Mouse (Mus musculus) embryonic stem cell, embryonic (primary cell): Measurements from ENCODE around the gene Prpf6.

Source experiments
- CTCF ChIA-PET, 4 experiments: fragments of 300-600 bp in 2 of 4; fragments of 350-600 bp in 2 of 4; sonication (Branson Sonifier 250); formaldehyde crosslinking; loops; one replicate each; lab custom pipeline; 2022; ENCODE audit warnings: inconsistent platforms in 2 of 4; lab: Charles Lee
- POLR2A ChIA-PET, 4 experiments: fragments of 300-600 bp in 2 of 4; fragments of 350-600 bp in 2 of 4; sonication (Branson Sonifier 250); formaldehyde crosslinking; loops; one replicate each; lab custom pipeline; 2022; ENCODE audit warnings: antibody characterized with exemption in 4 of 4, inconsistent platforms in 1 of 4; lab: Charles Lee

Gene Prpf6

DNA sequence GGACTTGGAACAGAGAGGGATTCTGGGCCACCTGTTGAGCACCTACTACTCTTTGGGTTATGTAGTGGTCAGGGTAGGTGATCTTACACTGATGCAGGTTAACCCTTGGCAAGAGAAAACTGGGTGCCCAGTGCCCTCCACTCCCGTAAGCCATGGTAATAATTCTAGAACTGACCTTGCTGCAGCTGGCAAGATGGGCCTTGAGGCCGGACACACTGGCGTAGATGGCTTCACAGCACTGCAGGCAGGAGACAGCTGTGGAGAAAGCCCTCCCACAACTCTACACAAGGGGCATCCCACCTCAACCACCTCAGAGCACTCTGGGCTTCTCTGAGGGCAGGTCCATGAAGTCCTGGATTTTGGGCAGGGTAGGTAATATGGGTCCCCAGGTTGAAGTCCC lies 5.5 kb upstream of the Prpf6 start:
- ChIA-PET POLR2A (interaction anchor here in 2 of 4 experiments (1.2 to 2.5 kb wide), 2 partner anchors 14 to 15 kb away, joined by 3 to 14 read pairs; partner anchors contain the start of gene Samd10 (in 1 of the 2)), CTCF (interaction anchor here in 1 of 4 experiments (0.9 kb wide), 1 partner anchor 9 kb away, joined by 3 read pairs; no protein-coding TSS in a partner anchor)

DNA sequence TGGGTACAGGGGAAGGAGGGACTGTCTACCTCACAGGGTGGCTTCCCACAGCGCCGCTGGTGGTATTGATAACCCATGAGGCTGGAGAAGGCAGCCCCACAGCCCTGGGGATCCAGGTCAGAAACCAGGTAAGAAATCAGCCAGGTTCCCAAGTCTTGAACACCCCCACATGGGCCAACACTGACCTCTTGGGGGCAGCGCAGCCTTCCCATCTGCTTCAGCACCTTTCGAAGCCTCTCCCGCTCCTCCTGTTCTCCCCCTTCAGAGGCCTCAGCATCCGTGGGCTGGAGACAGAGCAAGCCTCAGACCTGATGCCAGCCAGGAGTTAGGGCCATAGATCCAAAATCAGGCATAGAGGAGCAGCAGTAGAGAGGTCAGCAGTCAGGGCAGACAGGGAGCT lies 3.9 kb upstream of the Prpf6 start:
- POLR2A ChIA-PET: no interaction called here

DNA sequence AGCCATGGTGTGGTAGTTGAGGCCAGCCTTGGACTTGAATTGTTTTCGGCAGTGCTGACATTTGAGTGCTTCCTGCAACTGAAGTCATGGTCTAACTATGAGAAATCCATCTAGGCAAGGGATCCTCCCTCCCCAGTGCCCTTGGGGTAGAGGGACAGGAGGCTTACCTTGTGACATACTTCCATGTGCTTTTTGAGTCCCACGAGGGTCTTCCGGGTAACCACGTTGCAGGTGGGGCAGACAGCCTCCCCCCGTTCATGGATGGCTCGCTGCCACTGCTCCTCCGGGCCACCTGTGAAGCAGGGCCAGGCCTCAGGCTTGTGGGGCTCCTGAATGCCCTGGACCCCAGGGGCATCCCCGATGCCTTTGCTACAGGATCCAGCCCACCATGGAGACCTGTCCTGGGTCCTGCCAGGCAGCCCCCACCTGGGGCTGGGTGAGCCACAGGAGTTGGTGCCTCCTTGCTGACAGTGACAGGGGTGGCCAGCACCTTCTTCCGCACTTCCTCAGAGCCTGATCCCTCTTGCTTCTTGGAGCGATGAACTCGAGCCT lies 3.4 kb upstream of the Prpf6 start:
- ChIA-PET POLR2A (no interaction called here), CTCF (no interaction called here)

More for the DNA sequence above, 3.9 kb upstream of the Prpf6 start:
- CTCF ChIA-PET: no interaction called here

DNA sequence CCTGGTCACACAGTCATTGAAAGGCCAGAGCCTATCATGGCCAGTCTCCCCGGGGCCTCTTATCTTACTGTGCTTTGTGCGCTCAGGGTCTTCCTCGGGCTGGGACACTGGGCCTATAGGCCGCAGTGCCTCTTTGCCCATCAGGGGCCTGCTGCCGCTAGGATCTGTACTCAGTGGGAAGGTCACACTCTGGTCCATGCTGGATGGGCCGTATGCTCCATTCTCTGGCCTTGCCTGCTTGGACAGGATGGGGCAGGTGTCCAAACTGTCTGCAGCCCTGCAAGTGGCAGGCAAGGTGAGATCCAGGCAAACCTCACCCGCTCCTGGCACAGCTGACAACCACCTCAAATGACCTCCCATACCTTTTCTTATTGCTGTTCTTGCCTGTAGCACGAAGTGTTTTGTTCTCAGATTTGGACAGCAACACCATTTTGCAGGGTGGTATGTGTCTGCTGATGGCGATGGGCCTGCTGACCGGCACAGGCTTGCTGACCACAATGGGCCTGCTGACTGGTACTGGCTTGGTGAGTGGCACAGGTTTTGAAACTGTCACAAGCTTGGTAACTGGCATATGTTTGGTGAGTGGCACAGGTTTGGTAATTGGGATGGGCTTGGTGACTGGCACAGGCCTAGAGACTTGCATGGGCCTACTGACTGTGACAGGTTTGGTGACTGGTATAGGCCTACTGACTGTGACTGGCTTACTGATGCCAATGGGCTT lies 2.5 kb upstream of the Prpf6 start:
- CTCF ChIA-PET: interaction anchor here in 1 of 4 experiments (1.2 to 1.3 kb wide), 2 partner anchors 12 to 21 kb away, joined by 3 read pairs; no protein-coding TSS in a partner anchor
- POLR2A ChIA-PET: interaction anchor here in 2 of 4 experiments (1.2 to 3.3 kb wide), 2 partner anchors 11 to 221 kb away, joined by 3 to 19 read pairs; partner anchors contain the start of gene Samd10 (in 1 of the 2)

DNA sequence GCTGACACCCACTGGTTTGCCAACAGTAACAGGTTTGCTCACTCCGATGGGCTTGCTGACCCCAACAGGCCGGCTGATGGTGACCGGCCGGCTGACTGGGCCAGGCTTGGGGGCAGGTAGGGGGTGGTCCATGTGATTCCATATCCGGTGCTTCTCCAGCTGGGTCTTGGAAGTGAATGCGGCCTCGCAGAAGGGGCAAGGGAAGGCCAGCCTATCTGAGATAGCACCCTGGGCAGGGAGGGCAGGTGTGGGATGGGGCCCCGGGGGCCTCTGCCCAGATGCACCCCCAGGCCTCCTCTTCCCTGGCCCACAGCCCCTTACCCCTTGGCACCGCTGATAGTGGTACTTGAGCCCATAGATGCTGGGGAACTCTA lies 1.9 kb upstream of the Prpf6 start:
- POLR2A ChIA-PET: interaction anchor here in 2 of 4 experiments (1.2 to 3.3 kb wide), 3 partner anchors 9 to 222 kb away, joined by 3 to 19 read pairs (median 4); partner anchors contain the start of gene Samd10 (in 2 of the 2)

DNA sequence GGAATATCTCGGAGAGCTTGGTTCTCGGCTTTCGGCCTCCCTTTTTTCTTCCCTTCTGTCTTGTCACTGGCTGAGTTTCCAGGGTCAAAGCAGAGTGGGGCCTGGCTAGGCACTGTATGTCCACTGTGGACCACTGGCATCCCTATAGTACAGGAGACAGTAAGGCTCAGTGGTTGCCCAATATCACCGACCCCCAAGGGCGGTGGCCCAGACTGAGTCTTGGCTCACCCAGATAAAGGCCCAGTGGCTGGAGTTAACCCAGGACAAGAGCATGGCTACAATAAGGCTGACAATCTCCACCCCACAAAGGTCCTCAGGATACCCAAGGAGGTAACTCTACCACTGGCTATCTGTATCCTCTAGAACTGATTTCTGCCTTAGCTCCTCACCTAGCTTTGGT lies 1.2 kb upstream of the Prpf6 start:
- CTCF ChIA-PET: interaction anchor here in 1 of 4 experiments (1.2 to 1.3 kb wide), 2 partner anchors 11 to 22 kb away, joined by 3 read pairs; no protein-coding TSS in a partner anchor
- POLR2A ChIA-PET: interaction anchor here in 2 of 4 experiments (0.9 to 3.3 kb wide), 6 partner anchors 9 to 222 kb away, joined by 3 to 19 read pairs (median 4); partner anchors contain the start of genes Samd10 (in 2 of the 2) and Tpd52l2 (in 1 of the 2)

More for the DNA sequence above, 1.9 kb upstream of the Prpf6 start:
- CTCF ChIA-PET: interaction anchor here in 1 of 4 experiments (1.2 to 1.3 kb wide), 2 partner anchors 12 to 22 kb away, joined by 3 read pairs; no protein-coding TSS in a partner anchor

DNA sequence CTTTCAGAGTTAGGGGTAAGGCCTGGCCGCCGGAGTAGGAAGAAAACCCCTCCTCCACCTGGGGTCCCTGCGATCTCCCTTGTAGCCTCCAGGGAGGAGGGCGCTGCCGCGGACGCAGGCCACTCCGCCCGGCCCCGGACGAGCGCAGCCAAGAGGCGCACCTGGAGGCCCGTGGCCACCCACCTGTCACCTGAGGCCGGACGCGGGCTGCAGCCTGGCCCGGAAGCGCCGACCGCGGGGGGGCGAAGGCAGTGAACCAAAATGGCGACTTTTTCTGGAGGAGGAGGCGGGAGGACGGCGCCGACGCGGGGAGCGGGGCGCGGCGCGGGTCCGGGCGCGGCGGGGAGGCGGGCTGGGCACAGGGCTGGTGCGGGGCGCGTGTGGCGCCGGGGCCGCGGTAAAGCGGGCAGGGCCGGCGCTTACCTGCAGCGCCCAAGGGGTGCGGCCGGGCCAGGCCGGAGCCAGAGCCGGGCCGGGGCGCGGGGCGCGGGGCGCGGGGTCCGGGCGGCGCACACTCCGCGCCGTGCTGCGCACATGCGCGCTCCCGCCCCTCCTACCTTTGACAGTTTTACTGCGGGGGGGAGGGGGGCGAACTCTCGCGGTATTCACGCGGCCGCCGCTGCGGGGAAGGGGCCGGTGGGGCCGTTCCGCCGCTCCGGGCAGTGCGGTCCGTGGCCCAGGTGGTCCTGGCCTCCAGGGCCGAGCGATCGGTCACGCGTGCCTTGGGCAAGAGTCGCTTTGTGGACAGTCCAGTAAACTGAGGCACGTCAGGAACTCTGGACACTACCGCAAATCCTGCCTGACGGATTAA lies 768 bp downstream of the Prpf6 start, which contains the start of gene Zfp512b:
Gene Zfp512b, minus strand, starts transcription at position 573 of the 811 bp plus-strand sequence.
- ChIA-PET CTCF (interaction anchor here in 2 of 4 experiments (0.6 to 0.8 kb wide), 2 partner anchors 30 to 553 kb away, joined by 4 to 12 read pairs; no protein-coding TSS in a partner anchor), POLR2A (interaction anchor here in 3 of 4 experiments (0.6 to 3.3 kb wide), 5 partner anchors 8 to 1244 kb away, joined by 3 to 19 read pairs (median 3); partner anchors contain the start of genes Rgs19 (in 1 of the 3) and Samd10 (in 1 of the 3))

DNA sequence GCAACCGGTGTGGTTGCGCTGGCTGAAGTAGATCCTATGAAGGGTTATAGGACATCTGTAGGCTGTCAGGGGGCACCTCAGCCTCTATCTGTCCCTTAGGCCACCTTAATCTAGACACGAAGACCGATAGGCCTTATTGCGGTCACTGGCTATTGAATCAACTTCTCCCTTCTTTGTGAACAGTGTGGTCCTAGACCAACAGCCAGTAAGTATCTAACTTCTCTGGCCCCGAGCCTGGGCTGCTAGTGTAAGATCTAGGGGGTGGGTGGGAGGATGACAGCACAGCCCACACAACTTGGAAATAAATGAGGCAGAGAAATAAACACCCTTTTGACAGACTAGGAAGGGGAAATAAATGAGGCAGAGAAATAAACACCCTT lies 1.4 kb downstream of the Prpf6 start:
- CTCF ChIA-PET: interaction anchor here in 2 of 4 experiments (0.6 to 0.8 kb wide), 2 partner anchors 30 to 554 kb away, joined by 4 to 12 read pairs; no protein-coding TSS in a partner anchor
- POLR2A ChIA-PET: interaction anchor here in 1 of 4 experiments (0.6 to 1.1 kb wide), 2 partner anchors 100 to 1244 kb away, joined by 3 read pairs; partner anchors contain the start of gene Rgs19

DNA sequence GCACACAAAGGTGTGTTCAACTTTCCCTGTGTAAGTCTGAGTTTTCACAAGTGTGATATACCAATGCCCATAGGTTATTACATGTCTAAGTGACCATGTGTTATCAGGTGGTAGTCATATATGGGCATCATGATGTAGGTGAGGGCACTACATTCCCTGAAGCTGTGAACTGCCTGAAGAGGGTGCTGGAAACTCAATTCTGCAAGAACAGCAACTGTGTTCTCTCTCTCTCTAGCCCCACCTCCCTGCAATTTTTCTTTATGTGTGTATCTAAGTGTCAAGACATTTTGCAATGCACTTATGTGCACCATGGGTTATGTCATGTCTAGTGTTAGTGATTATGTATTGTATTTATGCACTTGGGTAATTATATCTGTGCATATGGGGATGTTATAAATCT lies 2.3 kb downstream of the Prpf6 start:
- CTCF ChIA-PET: interaction anchor here in 2 of 4 experiments (1.1 to 1.6 kb wide), 3 partner anchors 26 to 201 kb away, joined by 5 to 7 read pairs (median 5); partner anchors contain the start of gene Dnajc5 (in 1 of the 2)
- POLR2A ChIA-PET: interaction anchor here in 1 of 4 experiments (1.1 kb wide), 1 partner anchor 100 kb away, joined by 3 read pairs; the partner anchor contains the start of gene Rgs19

DNA sequence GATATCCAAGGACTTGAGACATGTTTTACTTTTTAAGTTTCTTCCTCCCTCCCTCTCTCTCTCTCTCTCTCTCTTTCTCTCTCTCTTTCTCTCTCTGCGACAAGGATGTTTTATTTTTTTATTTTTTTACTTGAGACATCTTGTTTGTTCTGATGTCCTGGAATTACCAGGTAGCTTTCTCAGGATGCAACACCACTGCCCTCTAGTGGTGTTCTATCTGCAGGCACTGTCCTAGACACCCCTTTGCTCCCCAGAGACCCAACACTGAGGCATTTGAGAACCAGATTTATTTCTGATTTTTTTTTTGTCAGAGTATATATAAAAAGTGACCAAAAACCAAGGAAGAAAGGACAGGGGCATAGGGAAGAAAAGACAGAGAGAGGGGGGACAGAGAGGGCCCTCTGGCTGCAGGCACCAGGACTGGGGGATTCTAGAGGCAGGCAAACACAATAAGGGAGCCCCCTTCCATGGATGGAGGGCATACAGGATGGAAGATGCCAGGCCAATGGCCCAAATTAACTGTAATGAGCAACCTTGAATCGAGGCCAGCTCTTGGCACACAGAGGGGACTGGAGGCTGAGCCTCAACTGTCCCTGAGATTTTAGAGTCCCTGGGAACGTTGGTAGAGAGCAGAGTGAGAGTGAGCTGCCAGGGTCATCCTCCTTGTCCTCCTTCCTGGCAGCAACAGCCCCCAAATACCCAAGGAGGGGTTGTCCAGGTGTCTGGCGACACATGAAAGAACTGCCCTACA lies 3.5 kb downstream of the Prpf6 start:
- ChIA-PET CTCF (interaction anchor here (0.5 to 1.6 kb wide), 29 partner anchors 9 to 385 kb away, joined by 3 to 14 read pairs (median 4); partner anchors contain the start of genes Dnajc5 (in 1 of the 4) and Uckl1 (in 1 of the 4)), POLR2A (interaction anchor here in 2 of 4 experiments (0.6 to 2.7 kb wide), 6 partner anchors 24 to 282 kb away, joined by 3 to 7 read pairs (median 3); partner anchors contain the start of genes Dnajc5 (in 1 of the 2), Oprl1 (in 1 of the 2) and Tcea2 (in 1 of the 2))

DNA sequence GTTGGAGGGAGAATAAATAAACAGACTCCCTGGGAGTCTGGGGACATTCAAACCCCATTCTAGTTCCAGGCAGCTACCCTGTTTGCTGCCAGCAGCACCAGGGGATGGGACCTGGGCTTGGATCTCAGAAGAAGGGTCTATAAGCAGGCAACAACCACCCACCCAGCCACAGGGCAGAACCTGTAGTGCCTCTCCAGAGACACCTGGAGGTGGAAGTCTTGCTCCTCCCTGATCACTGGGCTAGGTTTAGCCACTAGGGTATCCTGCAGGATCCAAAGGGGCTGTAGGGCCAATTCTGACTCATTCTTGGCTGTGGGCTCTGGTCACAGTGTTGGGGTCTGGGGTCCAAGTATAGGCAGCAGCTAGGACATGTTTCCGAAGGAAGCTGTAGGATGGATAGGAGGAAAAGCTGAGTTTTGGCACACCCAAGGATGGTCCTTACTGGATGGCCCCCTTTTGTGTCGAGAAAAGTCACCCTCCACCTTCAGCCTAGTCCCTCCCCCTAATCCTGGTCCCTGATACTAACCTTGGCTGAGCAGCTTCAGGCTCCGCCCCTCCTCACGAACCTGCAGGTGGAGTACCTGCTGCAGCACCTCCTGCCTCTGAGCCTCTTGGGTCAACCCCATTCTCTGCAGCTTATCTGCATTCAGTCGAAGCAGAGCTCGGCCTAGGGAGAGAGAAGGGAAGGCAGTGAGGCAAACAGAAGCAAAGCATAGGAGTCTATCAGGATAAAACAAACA lies 4.7 kb downstream of the Prpf6 start:
- ChIA-PET POLR2A (interaction anchor here in 2 of 4 experiments (0.8 to 2.7 kb wide), 4 partner anchors 24 to 103 kb away, joined by 3 to 7 read pairs (median 4); partner anchors contain the start of genes Dnajc5 (in 1 of the 2) and Tcea2 (in 1 of the 2)), CTCF (interaction anchor here in 1 of 4 experiments (1.4 kb wide), 1 partner anchor 207 kb away, joined by 3 read pairs; no protein-coding TSS in a partner anchor)

DNA sequence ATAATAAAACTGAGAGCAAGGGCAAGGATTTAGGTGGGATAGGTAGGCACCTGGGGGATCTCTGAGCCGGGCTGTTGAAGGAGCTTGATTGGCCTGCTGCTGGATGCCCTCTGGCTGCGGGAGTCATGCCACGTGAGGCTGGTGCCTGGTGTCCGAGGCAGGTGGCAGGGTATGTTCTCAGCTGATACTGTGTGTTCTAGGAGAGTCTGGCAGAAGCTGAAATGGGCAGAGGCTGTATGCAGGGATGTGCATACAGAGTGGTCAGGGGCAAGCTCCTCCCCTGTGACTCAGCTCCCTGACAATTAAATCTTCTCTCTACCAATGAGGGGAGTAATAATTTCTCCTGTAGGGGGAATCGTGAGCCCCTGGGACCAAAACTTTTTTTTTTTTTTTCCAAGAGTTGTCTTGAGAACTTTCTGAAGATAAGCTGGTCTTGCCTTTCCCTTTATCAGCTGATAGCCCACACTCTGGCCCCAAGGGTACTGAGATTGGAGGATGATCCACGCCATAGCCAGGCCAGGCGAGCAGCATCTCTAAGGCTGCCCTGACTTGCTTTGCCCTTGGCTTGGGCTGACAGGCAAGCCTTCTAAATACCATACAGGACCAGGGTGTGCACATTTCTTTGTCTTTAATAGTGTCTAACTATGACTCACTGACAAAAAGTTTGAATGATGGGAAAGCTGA lies 5.9 kb downstream of the Prpf6 start:
- CTCF ChIA-PET: interaction anchor here in 3 of 4 experiments (0.6 to 3.4 kb wide), 10 partner anchors 16 to 192 kb away, joined by 3 to 15 read pairs (median 5); partner anchors contain the start of gene Dnajc5 (in 1 of the 3)
- POLR2A ChIA-PET: interaction anchor here in 2 of 4 experiments (0.6 to 5.1 kb wide), 10 partner anchors 9 to 232 kb away, joined by 3 to 46 read pairs (median 4); partner anchors contain the start of genes Dnajc5 (in 2 of the 2), Arfrp1 (in 1 of the 2) and Tcea2 (in 1 of the 2)

DNA sequence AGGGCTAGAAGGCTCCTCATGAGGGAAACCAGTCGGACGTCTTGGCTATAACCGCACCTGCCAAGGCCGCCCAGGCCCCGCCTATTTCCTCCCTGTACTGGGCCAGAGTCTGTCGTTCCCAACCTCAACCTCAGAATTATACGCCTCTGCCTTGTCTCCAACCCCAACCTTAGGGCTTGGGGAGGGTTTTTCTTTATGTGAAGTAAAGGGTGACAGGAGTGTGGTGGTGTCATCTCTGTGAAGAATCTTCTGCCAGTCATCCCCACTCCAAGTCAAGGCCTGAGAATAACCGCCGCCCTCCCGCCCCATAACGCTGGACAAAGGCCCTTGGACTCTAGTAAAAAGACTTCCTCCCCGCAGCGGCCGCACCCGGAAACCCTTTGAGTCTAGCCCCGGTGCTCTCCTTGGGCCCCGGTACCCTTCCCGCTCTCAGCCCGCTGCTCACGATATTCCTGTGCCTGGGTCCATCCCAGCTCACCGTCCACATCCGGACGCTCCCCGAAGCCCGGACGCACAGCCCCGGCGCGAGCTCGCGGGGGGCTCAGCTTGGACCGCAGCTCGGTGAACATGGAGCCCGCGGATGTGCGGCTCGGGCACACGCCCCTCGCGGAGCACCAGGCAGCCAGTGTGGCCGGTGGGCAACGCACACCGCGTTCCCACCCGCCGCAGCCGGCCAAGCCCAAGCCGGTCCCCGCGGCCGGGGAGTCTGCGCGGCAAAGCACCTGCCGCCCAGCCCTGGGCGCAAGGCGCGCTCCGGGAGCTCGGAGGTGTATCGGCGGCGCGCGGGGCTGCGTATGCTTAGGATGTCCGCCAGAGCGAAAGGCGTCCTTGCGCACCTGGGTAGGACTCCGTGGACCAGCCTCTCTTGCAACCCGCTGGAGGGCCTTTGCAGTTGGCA lies 7.0 kb downstream of the Prpf6 start, which contains the start of gene Samd10:
Gene Samd10, minus strand, starts transcription at position 759 of the 898 bp plus-strand sequence.
- CTCF ChIA-PET: interaction anchor here in 3 of 4 experiments (0.6 to 3.4 kb wide), 15 partner anchors 10 to 412 kb away, joined by 3 to 15 read pairs (median 4); partner anchors contain the start of gene Ppdpf (in 1 of the 3)
- POLR2A ChIA-PET: interaction anchor here (0.5 to 5.1 kb wide), 39 partner anchors 8 to 666 kb away, joined by 3 to 46 read pairs (median 3); partner anchors contain the start of genes Dnajc5 (in 4 of the 4), Uckl1 (in 2 of the 4), Abhd16b (in 1 of the 4) and Arfrp1 (in 1 of the 4)
